Mouse (Mus musculus) liver (tissue): ENCODE results near the gene Gm9376.

Source experiments
- DNase-seq: peaks from one replicate; pipeline ENCODE4 v3.0.0-alpha.2; 2020; ENCODE audit warnings: mixed read lengths

Gm9376 gene

GRCm38 (mm10) chr14:118282917-118283316 is 16.2 kb downstream of the Gm9376 start:
- no peak for DNase-seq

- no peak for DNase-seq
Measured at GRCm38 (mm10) chr14:118286096-118286495, 19.3 kb downstream of the Gm9376 start.

- DNase-seq, result no peak
Measured at GRCm38 (mm10) chr14:118289133-118289532, 22.4 kb downstream of the Gm9376 start.

- DNase-seq, result no peak
Measured at GRCm38 (mm10) chr14:118290009-118290408, 23.2 kb downstream of the Gm9376 start.

GRCm38 (mm10) chr14:118302606-118303005 is 35.8 kb downstream of the Gm9376 start:
- DNase-seq, result no peak

- no peak for DNase-seq
Measured at GRCm38 (mm10) chr14:118304560-118304959, 37.8 kb downstream of the Gm9376 start.

GRCm38 (mm10) chr14:118305951-118306350 is 39.2 kb downstream of the Gm9376 start:
- no peak for DNase-seq

- DNase-seq, result no peak
Measured at GRCm38 (mm10) chr14:118307060-118307459, 40.3 kb downstream of the Gm9376 start.

- DNase-seq, result no peak
Measured at GRCm38 (mm10) chr14:118311703-118312102, 44.9 kb downstream of the Gm9376 start.

- DNase-seq, result no peak
Measured at GRCm38 (mm10) chr14:118312664-118313063, 45.9 kb downstream of the Gm9376 start.

GRCm38 (mm10) chr14:118313931-118314330 is 47.2 kb downstream of the Gm9376 start:
- no peak for DNase-seq

- no peak for DNase-seq
Measured at GRCm38 (mm10) chr14:118317260-118317659, 50.5 kb downstream of the Gm9376 start.
